Mouse (Mus musculus) kidney, adult 8-10 months (tissue): Measurements from ENCODE around the gene Olfr653.

Source experiments
- DNase-seq, 2 experiments: peaks; one replicate each; pipeline ENCODE4 v3.0.0; 2022

The Olfr653 gene

DNA sequence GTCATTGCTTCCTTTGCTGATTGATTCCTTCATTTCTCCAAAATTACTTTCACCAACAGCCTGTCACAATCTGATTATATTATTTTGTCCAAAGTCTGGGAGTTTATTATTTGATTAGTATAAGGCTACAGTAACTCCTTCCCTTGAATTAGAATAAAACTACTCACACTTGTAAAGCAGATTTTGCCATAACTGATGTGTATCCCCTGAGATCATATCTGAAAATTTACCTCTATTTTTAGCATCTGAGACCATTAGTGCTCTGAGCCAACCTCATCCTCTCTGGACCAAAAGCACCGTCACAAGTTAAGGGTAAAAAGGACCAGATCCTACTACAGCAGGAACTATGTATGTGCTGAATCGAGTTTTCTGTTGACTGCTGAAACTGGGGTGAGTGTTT lies at the start of gene Olfr653:
TSS of gene Olfr653 (plus strand) at position 301 of the 400 bp plus-strand sequence.
- no peak for DNase-seq

GRCm38 (mm10) chr7:104549833-104550232 lies 27.3 kb upstream of the Olfr653 start, which contains the start of gene Olfr651:
Olfr651 (plus strand) TSS chr7:104550133.
- no peak for DNase-seq

- no peak for DNase-seq
Measured at GRCm38 (mm10) chr7:104552700-104553099, 24.4 kb upstream of the Olfr653 start.

- no peak for DNase-seq
Measured at GRCm38 (mm10) chr7:104560601-104561000, 16.5 kb upstream of the Olfr653 start, which contains the start of gene Olfr652. Olfr652 (plus strand) TSS chr7:104560901.

DNA sequence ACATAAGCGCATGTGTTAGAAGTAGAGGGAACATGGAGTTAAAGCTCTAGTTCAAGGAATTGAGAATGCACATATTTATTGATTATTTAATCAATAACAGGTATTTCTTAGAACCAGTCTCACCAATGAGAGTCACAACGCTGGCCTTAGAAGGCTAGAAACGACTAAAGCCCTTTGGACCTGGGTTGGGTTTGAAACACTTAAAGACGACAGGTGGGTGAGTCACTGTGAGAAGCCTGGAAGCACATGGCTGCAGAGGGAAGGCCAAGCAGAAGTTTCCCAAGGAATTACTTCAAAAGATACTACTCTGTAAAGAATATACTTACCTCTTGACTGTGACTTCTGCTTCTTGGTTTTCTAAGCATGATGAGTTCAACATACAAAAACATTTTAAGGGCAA lies 3.7 kb downstream of the Olfr653 start:
- no peak for DNase-seq

DNA sequence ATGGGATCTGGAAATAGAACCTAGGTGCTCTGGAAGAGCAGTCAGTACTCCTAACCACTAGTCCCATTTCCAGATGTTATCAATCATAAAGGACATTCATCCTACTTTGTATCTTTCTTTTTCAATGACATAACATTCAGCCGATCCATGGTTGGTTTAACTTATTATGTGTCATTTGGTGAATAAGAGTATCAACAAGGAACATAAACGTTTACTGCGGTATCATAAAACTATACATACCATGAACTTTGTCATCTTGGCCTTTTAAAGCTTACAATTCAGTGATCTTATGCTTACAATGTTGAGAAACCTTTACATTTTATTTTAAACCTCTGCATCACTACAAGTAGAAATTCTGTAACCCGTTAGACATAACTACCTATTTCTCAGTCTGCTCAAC lies 4.3 kb downstream of the Olfr653 start:
- DNase-seq: no peak

GRCm38 (mm10) chr7:104586725-104587124 lies 9.6 kb downstream of the Olfr653 start, which contains the start of gene Olfr654:
Olfr654 (plus strand) TSS chr7:104587025.
- DNase-seq: no peak

- no peak for DNase-seq
Measured at GRCm38 (mm10) chr7:104588274-104588673, 11.2 kb downstream of the Olfr653 start.

DNA sequence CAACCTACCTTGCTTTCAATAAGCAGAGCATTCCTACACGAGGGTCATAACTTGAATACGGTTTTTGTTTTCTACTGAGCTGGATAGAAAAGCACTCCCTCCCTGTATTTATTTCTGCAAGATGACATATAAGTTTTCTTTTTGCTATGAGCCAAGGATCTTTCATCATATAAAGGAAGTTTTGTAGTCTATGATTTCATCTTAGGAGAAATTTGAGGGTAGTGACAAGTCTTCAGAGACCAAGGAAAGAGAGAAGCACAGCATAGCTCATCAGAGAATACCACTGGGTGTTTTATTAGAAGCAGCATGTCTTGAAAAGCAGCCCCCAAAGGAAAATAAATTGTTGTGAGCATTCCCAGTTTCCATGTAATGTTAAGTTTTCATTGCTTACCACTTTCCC lies 24.6 kb downstream of the Olfr653 start, which contains the start of gene Olfr655:
TSS of gene Olfr655 (minus strand) at position 101 of the 400 bp plus-strand sequence.
- DNase-seq: no peak

DNA sequence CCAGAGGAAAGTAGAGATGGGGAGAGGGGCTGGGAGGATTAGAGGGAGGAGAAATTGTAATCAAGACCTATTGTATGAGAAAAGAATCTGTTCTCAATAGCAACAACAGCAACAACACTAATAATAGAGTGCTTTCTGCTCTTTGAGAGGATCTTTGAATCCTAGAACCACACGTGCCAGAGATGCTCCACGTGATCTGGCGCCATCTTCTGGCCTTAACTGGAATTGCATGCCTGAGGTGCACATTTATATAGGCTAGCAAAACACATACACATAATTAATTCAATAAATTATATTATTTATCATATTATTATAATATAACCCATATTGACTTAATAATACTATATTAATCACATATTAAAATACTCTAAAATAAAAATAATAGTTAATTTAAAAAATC lies 26.1 kb downstream of the Olfr653 start:
- DNase-seq: peak in 1 of 2 experiments; percentile 59

GRCm38 (mm10) chr7:104604727-104605126 lies 27.6 kb downstream of the Olfr653 start:
- DNase-seq: no peak

GRCm38 (mm10) chr7:104613655-104614054 lies 36.5 kb downstream of the Olfr653 start, which contains the start of gene Olfr656:
Olfr656 (plus strand) TSS chr7:104613955.
- no peak for DNase-seq

DNA sequence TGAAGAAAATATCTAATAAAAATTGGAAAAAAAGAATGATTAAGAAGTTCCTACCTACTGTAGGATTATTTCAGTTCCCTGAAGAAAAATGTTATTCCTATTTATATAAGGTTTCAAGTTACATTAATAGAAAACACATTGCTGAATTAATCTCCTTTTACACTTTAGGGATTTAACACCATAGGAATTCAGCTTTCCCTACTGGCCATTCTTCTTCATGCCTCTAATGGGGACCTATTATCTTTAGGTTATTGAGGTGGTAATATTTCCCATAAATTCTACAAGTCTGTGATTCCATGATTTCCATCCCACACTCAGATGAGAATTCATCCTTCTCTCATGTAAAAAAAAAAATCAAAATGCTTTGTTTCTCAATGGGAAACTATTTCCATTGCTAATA lies 47.4 kb downstream of the Olfr653 start, which contains the start of gene Olfr657:
TSS of gene Olfr657 (plus strand) at position 301 of the 400 bp plus-strand sequence.
- no peak for DNase-seq
